Mouse (Mus musculus) T-helper 17 cell (primary cell): ENCODE results near the gene Gper1.

Experiments used
- in situ Hi-C, 2 experiments: fragments of 300-600 bp; cut with MboI, MseI; formaldehyde crosslinking; loops; 1 replicate in 1 of 2; 2 replicates in 1 of 2; pipeline ENCODE4 v1.15.1; 2025; ENCODE audit warnings: high pct_unique_total_duplicates in 2 of 2

Gene Gper1

DNA sequence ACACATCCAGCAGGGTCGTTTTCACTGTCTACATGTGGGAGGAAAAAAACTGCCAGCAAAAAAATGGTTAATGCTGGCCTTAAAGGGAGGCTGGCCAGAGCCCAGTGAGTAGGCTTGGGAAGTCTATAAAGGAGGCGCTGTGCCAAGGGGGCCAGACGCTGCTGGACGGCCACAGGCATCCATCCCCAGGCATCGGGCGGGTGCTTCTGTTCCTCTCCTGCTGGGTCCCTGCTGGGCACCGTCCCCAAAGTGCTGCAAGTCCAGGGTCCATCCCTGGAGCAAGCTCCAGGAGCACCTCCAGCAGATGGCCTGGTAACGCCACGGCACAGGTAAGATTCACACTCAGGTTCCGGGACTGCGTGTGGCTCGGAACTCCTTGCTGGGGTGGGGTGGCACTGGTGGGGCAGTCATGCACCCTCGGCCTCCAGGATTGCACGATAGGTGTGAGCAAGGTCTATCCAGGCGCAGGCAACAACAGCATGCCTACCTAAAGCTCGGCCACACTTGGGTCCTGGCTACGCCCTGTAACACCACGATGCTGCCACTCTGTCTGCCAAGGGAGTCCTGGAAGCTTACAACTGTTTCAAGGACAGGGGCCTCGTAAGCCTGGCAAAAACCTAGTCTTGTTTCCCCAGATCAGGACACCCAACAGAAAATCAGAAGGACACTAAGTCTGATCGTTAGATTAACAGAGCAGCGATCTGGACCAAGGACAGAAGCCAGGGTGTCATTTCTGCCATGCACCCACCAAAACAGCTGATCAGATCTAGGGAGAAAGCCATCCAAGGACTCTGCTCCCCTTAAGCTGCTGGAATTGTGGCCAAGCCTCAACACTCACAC, at the start of gene Gper1:
Gene Gper1, plus strand, starts transcription at position 126 of the 840 bp plus-strand sequence.
- in situ Hi-C loops, result loop anchor here in 1 of 2 experiments (10.0 kb wide), 1 partner anchor 548 kb away; no protein-coding TSS in a partner anchor

DNA sequence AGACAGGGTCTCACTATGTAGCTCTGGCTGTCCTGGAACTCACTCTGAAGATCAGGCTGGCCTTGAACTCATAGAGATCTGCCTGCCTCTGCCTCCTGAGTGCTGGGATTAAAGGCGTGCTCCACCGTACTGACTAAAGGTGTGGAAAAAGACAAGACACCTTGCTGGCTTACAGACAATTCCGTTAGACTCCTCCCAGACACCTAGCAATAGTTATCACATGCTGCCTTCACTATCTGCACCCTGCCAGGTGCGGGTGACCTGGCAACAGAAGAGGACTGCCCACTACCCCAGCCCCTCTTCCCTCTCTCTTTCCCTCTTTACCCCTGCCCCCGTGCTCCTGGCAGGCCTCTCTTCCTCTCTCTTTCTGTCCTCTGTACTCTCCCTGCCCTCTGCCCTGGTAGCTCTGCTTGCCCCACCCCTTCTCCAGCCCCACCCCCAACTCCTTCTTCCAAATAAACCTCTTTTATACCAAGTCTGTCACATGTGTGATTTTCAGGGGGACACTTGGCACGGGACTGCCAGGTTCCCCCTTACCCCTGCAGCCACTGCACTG, 49.0 kb upstream of the Gper1 start:
- in situ Hi-C loops, result no loop called here

GRCm38 (mm10) chr5:139374841-139375240, 48.1 kb upstream of the Gper1 start:
- in situ Hi-C loops, result no loop called here

- in situ Hi-C loops, result no loop called here
These were observed 45.3 kb upstream of the Gper1 start, which contains the start of gene Gpr146 for GRCm38 (mm10) chr5:139377468-139378270. Gene Gpr146 (plus strand): TSS chr5:139377697.

- in situ Hi-C loops, result no loop called here
These were observed 44.7 kb upstream of the Gper1 start for GRCm38 (mm10) chr5:139378271-139378556.

DNA sequence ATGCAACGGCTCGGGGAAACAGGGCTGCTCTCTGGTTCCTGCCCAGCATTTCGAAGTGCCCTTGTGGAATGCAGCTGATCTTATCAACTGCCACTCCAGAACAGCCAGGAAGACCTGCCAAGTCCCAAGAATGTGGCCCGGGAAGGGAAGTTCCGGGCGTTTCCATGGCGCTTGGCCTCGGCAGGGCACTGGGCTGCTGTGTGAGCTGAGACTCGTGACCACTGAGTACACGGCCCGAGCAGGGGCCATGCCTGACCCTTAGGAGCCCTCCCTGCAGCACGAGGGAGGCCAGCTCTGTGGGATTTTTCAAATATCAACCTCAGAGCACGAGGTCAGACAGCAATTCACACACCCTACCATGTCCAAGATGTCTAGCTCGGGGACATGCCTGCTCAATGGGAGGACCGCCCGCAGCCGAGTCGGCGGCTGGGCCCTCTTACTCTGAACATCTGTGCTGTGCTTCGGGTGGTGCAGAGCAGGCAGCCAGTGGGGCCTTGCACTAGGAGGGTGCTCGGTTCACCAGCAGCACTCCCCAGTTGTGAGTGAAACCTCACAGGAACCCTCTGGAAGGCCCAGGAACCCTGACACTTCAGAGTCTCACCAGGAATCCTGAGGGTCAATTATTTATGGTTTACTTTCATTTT, 43.8 kb upstream of the Gper1 start:
- in situ Hi-C loops, result no loop called here

DNA sequence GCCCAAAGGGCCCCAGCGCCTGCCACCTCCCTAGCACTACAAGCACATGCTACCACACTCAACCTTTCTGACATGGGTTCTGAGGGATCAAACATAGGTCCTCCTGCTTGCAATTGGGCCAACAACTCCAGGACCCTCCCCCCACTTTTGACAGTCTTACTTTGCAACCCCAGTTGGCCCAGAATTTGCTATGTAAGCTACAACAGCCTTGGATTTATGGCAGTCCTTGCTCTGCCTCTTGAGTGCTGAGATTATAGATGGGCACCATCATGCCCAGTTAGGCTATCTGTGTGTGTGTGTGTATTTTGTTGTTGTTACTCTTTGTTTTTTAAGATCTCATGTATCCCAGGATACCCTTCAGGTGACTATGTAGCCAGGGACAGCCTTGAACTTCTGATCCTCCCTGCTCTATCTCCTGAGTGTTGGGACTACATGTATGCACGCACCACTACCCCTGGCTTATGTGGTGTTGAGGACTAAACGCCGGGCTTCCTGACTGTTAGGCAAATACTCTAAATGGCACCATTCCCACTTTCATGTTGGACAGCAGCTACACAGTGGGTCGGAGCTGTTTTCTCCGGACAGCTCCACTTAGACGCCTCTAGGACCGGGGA, 43.1 kb upstream of the Gper1 start:
- in situ Hi-C loops, result no loop called here

- in situ Hi-C loops, result no loop called here
These were observed 42.3 kb upstream of the Gper1 start for GRCm38 (mm10) chr5:139380385-139381248.

GRCm38 (mm10) chr5:139381586-139382513, 41.1 kb upstream of the Gper1 start:
- in situ Hi-C loops, result no loop called here

- in situ Hi-C loops, result no loop called here
These were observed 40.2 kb upstream of the Gper1 start for GRCm38 (mm10) chr5:139382760-139383159.

DNA sequence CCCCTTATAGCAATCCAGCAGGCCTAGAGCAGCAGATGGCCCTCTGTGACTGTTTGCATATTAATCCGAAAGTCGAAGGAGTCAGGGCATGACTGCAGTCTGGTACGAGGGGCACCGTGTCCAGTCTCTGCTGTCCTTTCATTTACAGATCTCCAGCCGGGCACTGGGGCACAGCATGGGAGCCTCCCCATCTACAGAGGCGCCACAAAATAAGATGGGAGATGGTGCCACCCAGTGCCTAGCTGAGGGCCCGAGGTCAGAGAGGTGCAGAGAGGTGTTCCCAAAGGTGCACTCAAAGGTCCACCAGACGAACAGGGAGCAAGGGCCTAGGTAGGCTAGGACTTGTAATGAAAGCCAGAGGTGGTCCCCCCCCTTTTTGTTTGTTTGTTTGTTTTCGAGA, 39.7 kb upstream of the Gper1 start:
- in situ Hi-C loops, result no loop called here

GRCm38 (mm10) chr5:139384531-139384930, 38.4 kb upstream of the Gper1 start:
- in situ Hi-C loops, result no loop called here

- in situ Hi-C loops, result no loop called here
These were observed 36.9 kb upstream of the Gper1 start for GRCm38 (mm10) chr5:139386047-139386446.

GRCm38 (mm10) chr5:139387329-139388194, 35.4 kb upstream of the Gper1 start:
- in situ Hi-C loops, result no loop called here

GRCm38 (mm10) chr5:139388195-139388570, 34.8 kb upstream of the Gper1 start:
- in situ Hi-C loops, result no loop called here

DNA sequence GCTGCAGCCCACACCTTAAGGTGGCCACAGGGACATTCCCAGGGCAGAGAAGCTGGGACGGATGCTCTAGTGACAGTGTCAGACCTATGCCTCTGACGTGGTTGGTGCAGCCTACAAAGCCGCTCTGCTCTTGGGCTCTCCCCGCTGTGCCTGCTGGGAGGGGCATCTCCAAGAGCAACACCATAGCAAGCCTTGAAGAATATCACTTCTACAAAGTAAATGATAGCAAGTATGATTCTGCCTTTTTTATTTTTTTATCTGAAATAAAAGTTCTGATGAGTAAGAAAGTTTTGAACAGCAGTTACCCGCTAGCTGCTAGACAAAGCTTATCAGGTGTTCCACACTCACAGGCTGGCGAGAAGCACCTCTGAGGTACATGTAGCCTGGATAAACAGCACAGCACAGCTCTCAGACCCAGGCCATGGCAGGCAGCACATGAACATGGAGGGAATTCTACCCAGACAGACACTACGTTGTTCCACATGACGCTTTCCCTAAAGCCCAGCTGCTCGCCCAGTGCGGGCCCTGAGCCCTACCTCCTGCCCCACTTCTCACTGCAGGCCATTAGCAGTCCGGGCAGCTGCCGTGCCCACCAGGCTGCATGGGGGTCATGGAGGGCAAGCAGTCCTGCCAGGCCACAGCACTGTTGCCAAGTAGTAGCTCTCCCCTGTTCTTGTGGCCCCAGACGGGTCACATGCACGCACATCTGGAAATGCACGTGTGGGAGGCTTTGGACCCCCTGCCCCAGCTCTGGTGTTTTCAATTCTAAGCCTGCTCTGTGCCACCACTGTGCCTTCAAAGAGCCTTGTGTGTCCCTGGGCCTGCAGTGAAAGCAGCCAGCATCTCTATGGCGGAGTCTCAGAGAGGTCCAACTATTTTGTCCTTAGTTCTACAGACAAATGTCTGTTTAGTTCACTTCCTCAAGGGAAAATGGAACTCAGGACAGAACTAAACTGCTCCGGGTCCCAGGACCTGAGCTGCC, 34.0 kb upstream of the Gper1 start:
- in situ Hi-C loops, result no loop called here

GRCm38 (mm10) chr5:139389676-139390061, 33.3 kb upstream of the Gper1 start:
- in situ Hi-C loops, result loop anchor here in 1 of 2 experiments (10.0 kb wide), 1 partner anchor 1435 kb away; no protein-coding TSS in a partner anchor
